Comparison of ENCODE assay signal across 8 mouse cellular contexts in genomic region chr9:65671431-65671931, GRCm38 (mm10). TPM values are rescaled to one million over a fixed set of nuclear protein-coding genes. Genes with fewer than 3 reads are reported as not detected.
DNase-seq lines count a peak whose midpoint lies in the region; ATAC-seq and TF ChIP-seq lines count a peak whose summit lies in the region.

No protein-coding gene starts in this region.

- no peak overlapping the region for H3K4me3 ChIP-seq in embryonic facial prominence, embryonic 14.5 days (ENCODE audit: low read depth, low read length)
- no peak overlapping the region for H3K4me3 ChIP-seq in intestine, embryonic 15.5 days (replicated peaks)
- H3K4me3 ChIP-seq in lung, embryonic 14.5 days (ENCODE audit: low read depth, low read length) = no peak overlapping the region
- H3K4me3 ChIP-seq in midbrain, postnatal 0 days (ENCODE audit: low read depth, low read length) = no peak overlapping the region

- no peaks in the 10 kb centered on the region for H3K9me3 ChIP-seq in embryonic facial prominence, embryonic 14.5 days (ENCODE audit: control insufficient read depth, low read length)
- no peaks in the 10 kb centered on the region for H3K9me3 ChIP-seq in intestine, embryonic 15.5 days
- H3K9me3 ChIP-seq in lung, embryonic 14.5 days (ENCODE audit: low read depth, low read length) = no peaks in the 10 kb centered on the region
- no peaks in the 10 kb centered on the region for H3K9me3 ChIP-seq in midbrain, postnatal 0 days (ENCODE audit: low read length)

- H3K4me2 ChIP-seq in embryonic facial prominence, embryonic 14.5 days (ENCODE audit: low read depth, low read length) = no peak overlapping the region
- no peak overlapping the region; the same call in 1 of the 2 replicates for H3K4me2 ChIP-seq in intestine, embryonic 15.5 days (replicated peaks)
- no peak overlapping the region for H3K4me2 ChIP-seq in lung, embryonic 14.5 days
- H3K4me2 ChIP-seq in midbrain, postnatal 0 days (ENCODE audit: low read depth, low read length, poor library complexity, severe bottlenecking) = no peak overlapping the region

- DNase-seq in NIH3T3 (ENCODE audit: low read depth) = peak; percentile 14
- peak; percentile 36 for DNase-seq in embryonic facial prominence, embryonic 14.5 days (ENCODE audit: low spot score)
- DNase-seq in lung, embryonic 14.5 days = peak; percentile 56
- DNase-seq in layer of hippocampus, adult 11-12 months (ENCODE audit: low spot score) = no peak
- no peak for DNase-seq in retina, embryonic 14.5 days (ENCODE audit: low spot score)
- DNase-seq in midbrain, postnatal 0 days (ENCODE audit: low spot score) = no peak
- no peak for DNase-seq in embryo, embryonic 11 days

- no peak overlapping the region; the same call in 1 of the 2 replicates for H3K27ac ChIP-seq in embryonic facial prominence, embryonic 14.5 days (replicated peaks; ENCODE audit: low read depth, low read length)
- H3K27ac ChIP-seq in intestine, embryonic 15.5 days = peak overlapping the region; percentile 48; the same call in 1 of the 2 replicates
- H3K27ac ChIP-seq in lung, embryonic 14.5 days (ENCODE audit: low read depth) = peak overlapping the region; percentile 8; the same call in 1 of the 2 replicates
- H3K27ac ChIP-seq in midbrain, postnatal 0 days (ENCODE audit: low read depth, low read length) = no peak overlapping the region

- H3K27me3 ChIP-seq in embryonic facial prominence, embryonic 14.5 days (replicated peaks; ENCODE audit: control insufficient read depth, insufficient read depth, low read length) = no peaks in the 10 kb centered on the region
- H3K27me3 ChIP-seq in intestine, embryonic 15.5 days (replicated peaks) = no peaks in the 10 kb centered on the region
- H3K27me3 ChIP-seq in lung, embryonic 14.5 days (ENCODE audit: insufficient read depth, low read length) = no peaks in the 10 kb centered on the region
- no peaks in the 10 kb centered on the region for H3K27me3 ChIP-seq in midbrain, postnatal 0 days (ENCODE audit: insufficient read depth, low read length)

- no peak for TF ChIP-seq CTCF in lung, embryonic 14.5 days (IDR thresholded peaks at IDR 0.05; ENCODE audit: low read depth)
- no peak for TF ChIP-seq CTCF in midbrain, postnatal 0 days (IDR thresholded peaks at IDR 0.05)

- ATAC-seq in embryonic facial prominence, embryonic 14.5 days (ENCODE audit: low read depth) = no peak
- peak; percentile 44 for ATAC-seq in intestine, embryonic 15.5 days
- ATAC-seq in lung, embryonic 14.5 days (ENCODE audit: insufficient read depth) = no peak
- ATAC-seq in midbrain, postnatal 0 days (ENCODE audit: low FRiP score) = no peak

- no peaks in the 10 kb centered on the region for H3K36me3 ChIP-seq in embryonic facial prominence, embryonic 14.5 days (ENCODE audit: control insufficient read depth, insufficient read depth, low read length)
- no peaks in the 10 kb centered on the region for H3K36me3 ChIP-seq in intestine, embryonic 15.5 days
- H3K36me3 ChIP-seq in lung, embryonic 14.5 days (ENCODE audit: insufficient read depth) = no peaks in the 10 kb centered on the region
- no peaks in the 10 kb centered on the region for H3K36me3 ChIP-seq in midbrain, postnatal 0 days (ENCODE audit: insufficient read depth, low read length)

- H3K4me1 ChIP-seq in embryonic facial prominence, embryonic 14.5 days (ENCODE audit: control insufficient read depth, insufficient read depth, low read length) = peaks cover 5% of the 10 kb centered on the region; the same call in 1 of the 2 replicates
- peaks cover 12% of the 10 kb centered on the region; the same call in 1 of the 2 replicates for H3K4me1 ChIP-seq in intestine, embryonic 15.5 days (replicated peaks)
- no peaks in the 10 kb centered on the region; the same call in 1 of the 2 replicates for H3K4me1 ChIP-seq in lung, embryonic 14.5 days (ENCODE audit: insufficient read depth)
- H3K4me1 ChIP-seq in midbrain, postnatal 0 days (ENCODE audit: insufficient read depth, low read length) = 0 out of 2 replicates have a peak, but pooled peaks cover 2% of the 10 kb centered on the region

- 36% methylated on average over 6 of the region's 9 CpGs for WGBS in embryonic facial prominence, embryonic 14.5 days
- WGBS in intestine, embryonic 15.5 days = 49% methylated on average over 9 of the region's 9 CpGs
- 47% methylated on average over 9 of the region's 9 CpGs for WGBS in lung, embryonic 14.5 days
- WGBS in midbrain, postnatal 0 days = 60% methylated on average over 9 of the region's 9 CpGs

- H3K9ac ChIP-seq in embryonic facial prominence, embryonic 14.5 days (ENCODE audit: low read depth, low read length) = no peak overlapping the region
- H3K9ac ChIP-seq in intestine, embryonic 15.5 days = peak overlapping the region; percentile 23; the same call in 1 of the 2 replicates
- H3K9ac ChIP-seq in lung, embryonic 14.5 days = no peak overlapping the region
- H3K9ac ChIP-seq in midbrain, postnatal 0 days (replicated peaks; ENCODE audit: low read length, poor library complexity, severe bottlenecking) = no peak overlapping the region

RNA-seq across cellular contexts. Expression of gene Oaz2, which starts 3.7 kb away (rescaled TPM):
- 203 and 214 TPM in 2 replicates for polyA plus RNA-seq in embryonic facial prominence, embryonic 14.5 days (2014; fragmentation: Nextera tagmentation; extraction: Ambion mirVana)
- polyA plus RNA-seq in intestine, embryonic 15.5 days (2015; fragmentation: Nextera tagmentation; extraction: Ambion mirVana) = 196 and 203 TPM in 2 replicates
- polyA plus RNA-seq in lung, embryonic 14.5 days (2014; fragmentation: Nextera tagmentation; extraction: Ambion mirVana) = 263 and 267 TPM in 2 replicates
- 252 and 274 TPM in 2 replicates for total RNA-seq in midbrain, postnatal 0 days (2014; rRNA removed)
- 382 and 399 TPM in 2 replicates for polyA plus RNA-seq in midbrain, postnatal 0 days (2015; fragmentation: Nextera tagmentation; extraction: Ambion mirVana)

RNA-seq across cellular contexts. Expression of gene Rbpms2, which starts 42.0 kb away (rescaled TPM):
- polyA plus RNA-seq in embryonic facial prominence, embryonic 14.5 days (2014; fragmentation: Nextera tagmentation; extraction: Ambion mirVana) = 13.6 and 13.8 TPM in 2 replicates
- 18.9 and 19.6 TPM in 2 replicates for polyA plus RNA-seq in intestine, embryonic 15.5 days (2015; fragmentation: Nextera tagmentation; extraction: Ambion mirVana)
- 20.3 and 25.3 TPM in 2 replicates for polyA plus RNA-seq in lung, embryonic 14.5 days (2014; fragmentation: Nextera tagmentation; extraction: Ambion mirVana)
- 3.1 and 5.8 TPM in 2 replicates for total RNA-seq in midbrain, postnatal 0 days (2014; rRNA removed)
- 3.4 and 3.7 TPM in 2 replicates for polyA plus RNA-seq in midbrain, postnatal 0 days (2015; fragmentation: Nextera tagmentation; extraction: Ambion mirVana)

Comparison
In these comparisons a context has a peak if more than half of its experiments do, and no peak if none do; other contexts are left out.
1. DNase-seq: peak in NIH3T3 (single experiment), embryonic facial prominence, embryonic 14.5 days (single experiment) and lung, embryonic 14.5 days (single experiment); none in layer of hippocampus, adult 11-12 months (single experiment), retina, embryonic 14.5 days (single experiment), midbrain, postnatal 0 days (single experiment) and embryo, embryonic 11 days (single experiment).
2. H3K27ac ChIP-seq: peak in intestine, embryonic 15.5 days (single experiment) and lung, embryonic 14.5 days (single experiment); none in embryonic facial prominence, embryonic 14.5 days (single experiment) and midbrain, postnatal 0 days (single experiment).